In the genomic region with DNA sequence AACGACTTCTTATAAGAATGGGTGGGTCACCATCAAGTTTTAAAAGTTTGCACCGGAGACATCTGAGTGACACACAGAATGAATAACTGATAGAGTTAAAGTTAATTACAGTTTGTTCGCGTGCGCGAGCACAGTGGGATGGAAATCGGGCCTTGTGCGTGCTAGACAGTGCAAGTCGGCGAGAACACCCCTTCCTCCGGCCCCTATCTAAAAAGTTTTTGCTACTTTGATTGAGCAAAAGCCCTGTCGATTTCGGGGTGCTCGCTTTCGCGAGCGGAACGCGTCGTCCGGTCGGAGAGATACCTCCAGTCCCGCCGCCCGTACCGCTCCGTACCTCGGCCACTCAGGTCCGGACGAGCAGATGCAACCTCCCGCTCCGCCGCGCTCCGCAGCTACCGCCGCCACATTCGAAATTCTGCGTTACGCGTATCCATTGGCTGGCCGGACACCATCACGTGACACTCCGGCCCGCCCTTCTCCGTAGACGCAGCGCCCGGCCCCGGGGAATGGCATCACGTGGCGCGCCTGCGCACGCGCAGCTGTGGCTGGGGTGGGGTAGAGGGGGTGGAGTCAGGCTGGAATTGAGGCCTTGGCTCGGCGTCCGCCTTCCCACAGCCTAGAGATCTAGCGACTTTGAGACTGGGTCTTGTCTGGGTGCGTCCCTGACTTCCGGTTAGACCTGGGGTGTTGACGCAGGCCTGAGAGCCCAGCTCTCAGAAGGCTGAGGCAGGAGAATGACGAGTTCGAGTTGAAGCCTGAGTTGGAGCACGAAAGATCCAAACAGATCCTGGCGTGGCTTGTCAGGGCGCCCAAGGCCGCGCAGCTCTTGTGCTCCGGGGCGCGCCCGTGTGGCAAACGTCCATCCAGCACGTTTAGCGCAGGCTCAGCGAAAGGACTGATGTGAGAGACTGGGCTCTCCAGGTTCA, we compare ENCODE assay signal across 8 mouse cellular contexts. TPM values are rescaled to one million over a fixed set of nuclear protein-coding genes. Genes with fewer than 3 reads are reported as not detected.
DNase-seq lines count a peak whose midpoint lies in the region; ATAC-seq and TF ChIP-seq lines count a peak whose summit lies in the region.

A gene (minus strand): TSS at position 457 of the 926 bp plus-strand sequence.

- peak; percentile 77 for TF ChIP-seq CTCF in Patski (IDR thresholded peaks at IDR 0.05)

- peak; percentile 96 for ATAC-seq in Patski
- ATAC-seq in hindbrain, embryonic 13.5 days (ENCODE audit: low FRiP score), result peak; percentile 99

- under 1% methylated on average over 77 of the region's 78 CpGs for WGBS in hindbrain, embryonic 13.5 days

- peak within 1 kb of the TSS; percentile 96 for H3K27ac ChIP-seq in hindbrain, embryonic 13.5 days

- no peaks in the 10 kb centered on the region for H3K36me3 ChIP-seq in hindbrain, embryonic 13.5 days

- H3K27me3 ChIP-seq in Patski, result no peaks in the 10 kb centered on the region
- H3K27me3 ChIP-seq in hindbrain, embryonic 13.5 days, result no peaks in the 10 kb centered on the region

- CTCF ChIA-PET in Patski (lab: Charles Lee), result interaction anchor here (1.1 to 2.1 kb wide), 2 partner anchors 10 to 159 kb away, joined by 4 to 5 read pairs; no protein-coding TSS in a partner anchor

- in situ Hi-C loops in Patski (cut with MboI; ENCODE audit: low pct_unique_long_range_greater_than_20kb), result loop anchor here (25.0 kb wide), 2 partner anchors 473 to 1127 kb away; no protein-coding TSS in a partner anchor

- peak; percentile 85 for DNase-seq in Patski (ENCODE audit: low read depth, low spot score)
- DNase-seq in cerebellum, postnatal 14 days, result peak; percentile 97 to 98
- DNase-seq in frontal cortex, postnatal 14 days (ENCODE audit: low spot score in 2 of 2), result peak; percentile 92 to 93
- DNase-seq in layer of hippocampus, postnatal 25 days (ENCODE audit: extremely low spot score in 1 of 2, low spot score in 1 of 2), result peak; percentile 92 to 96
- peak; percentile 96 for DNase-seq in lung, postnatal 25 days (ENCODE audit: low spot score)
- peak; percentile 97 for DNase-seq in retina, embryonic 14.5 days (ENCODE audit: low spot score)
- DNase-seq in thymus, postnatal 4 days, result peak; percentile 98

- H3K4me3 ChIP-seq in hindbrain, embryonic 13.5 days, result peak within 1 kb of the TSS; percentile 51

- H3K9ac ChIP-seq in hindbrain, embryonic 13.5 days, result peak within 1 kb of the TSS; percentile 84

- no peaks in the 10 kb centered on the region for H3K9me3 ChIP-seq in hindbrain, embryonic 13.5 days

- H3K4me2 ChIP-seq in hindbrain, embryonic 13.5 days, result peak within 1 kb of the TSS; percentile 73

- POLR2A ChIA-PET in Patski (lab: Charles Lee), result interaction anchor here (0.6 to 1.3 kb wide), 2 partner anchors 15 to 18 kb away, joined by 4 to 5 read pairs; no protein-coding TSS in a partner anchor

- peaks cover 15% of the 10 kb centered on the region for H3K4me1 ChIP-seq in hindbrain, embryonic 13.5 days (replicated peaks)

RNA-seq across cellular contexts. Expression of the gene that starts here (rescaled TPM):
- polyA plus RNA-seq in Patski (2021), result 13.6 TPM
- polyA plus RNA-seq in hindbrain, embryonic 13.5 days (2015; fragmentation: Nextera tagmentation; extraction: Ambion mirVana), result 8.3 and 9.0 TPM in 2 replicates
- under 1 TPM; 0.42 to 0.79 TPM for total RNA-seq in layer of hippocampus, postnatal 25 days (2021)

Comparison
In these comparisons a context has a peak if more than half of its experiments do, and no peak if none do; other contexts are left out.
1. Peak in every context shown above with its lines: DNase-seq, ATAC-seq, H3K4me3 ChIP-seq and H3K27ac ChIP-seq.
2. Peak in DNase-seq in layer of hippocampus, postnatal 25 days; RNA of the gene not detected or under 1 TPM.